In genomic region chr12:76459032-76459431, GRCm38 (mm10) we compare ENCODE assay signal across 12 mouse cellular contexts. TPM values are rescaled to one million over a fixed set of nuclear protein-coding genes. Genes with fewer than 3 reads are reported as not detected.
DNase-seq lines count a peak whose midpoint lies in the region; ATAC-seq lines count a peak whose summit lies in the region.
"Had no signal": no experiment of that assay in that cellular context is flagged by ENCODE, and none has a peak within 500 bp of the region (broad histone marks: within the 10 kb centered on the region; RNA-seq: fewer than 3 reads in every experiment).

No protein-coding gene starts in this region.

- no peaks in the 10 kb centered on the region for H3K9me3 ChIP-seq in heart, embryonic 11.5 days (replicated peaks; ENCODE audit: control insufficient read depth, low read length)
- no peaks in the 10 kb centered on the region for H3K9me3 ChIP-seq in lung, embryonic 15.5 days
- H3K9me3 ChIP-seq in stomach, embryonic 15.5 days: no peaks in the 10 kb centered on the region
- H3K9me3 ChIP-seq: forebrain, embryonic 15.5 days had no signal

- H3K4me1 ChIP-seq in heart, embryonic 11.5 days (ENCODE audit: control insufficient read depth, insufficient read depth, low read length): peaks cover 6% of the 10 kb centered on the region; the same call in 1 of the 2 replicates
- H3K4me1 ChIP-seq in lung, embryonic 15.5 days: no peaks in the 10 kb centered on the region
- peaks cover 4% of the 10 kb centered on the region; the same call in 1 of the 2 replicates for H3K4me1 ChIP-seq in stomach, embryonic 15.5 days
- H3K4me1 ChIP-seq: forebrain, embryonic 15.5 days had no signal

- H3K27me3 ChIP-seq in heart, embryonic 11.5 days (ENCODE audit: control insufficient read depth, insufficient read depth, low read length): no peaks in the 10 kb centered on the region
- H3K27me3 ChIP-seq in lung, embryonic 15.5 days: no peaks in the 10 kb centered on the region
- H3K27me3 ChIP-seq in stomach, embryonic 15.5 days (replicated peaks): no peaks in the 10 kb centered on the region
- H3K27me3 ChIP-seq: forebrain, embryonic 15.5 days had no signal

- no peak overlapping the region for H3K9ac ChIP-seq in heart, embryonic 11.5 days (ENCODE audit: low read depth, low read length)
- no peak overlapping the region for H3K9ac ChIP-seq in lung, embryonic 15.5 days
- H3K9ac ChIP-seq in stomach, embryonic 15.5 days: no peak overlapping the region
- H3K9ac ChIP-seq: forebrain, embryonic 15.5 days had no signal

- peak overlapping the region; percentile 16 for H3K27ac ChIP-seq in heart, embryonic 11.5 days (ENCODE audit: low read depth, low read length)
- H3K27ac ChIP-seq in lung, embryonic 15.5 days: no peak overlapping the region
- H3K27ac ChIP-seq in stomach, embryonic 15.5 days: peak overlapping the region; percentile 67; the same call in 1 of the 2 replicates
- H3K27ac ChIP-seq: forebrain, embryonic 15.5 days had no signal

- DNase-seq in heart, adult 18-20 months: no peak
- DNase-seq in lung, postnatal 25 days (ENCODE audit: low spot score): no peak
- DNase-seq in R1 (ENCODE audit: low read depth, low spot score): peak; percentile 58
- DNase-seq in adipocyte (ENCODE audit: low spot score): no peak
- DNase-seq in ovary, postnatal 14 days (ENCODE audit: low spot score): no peak
- DNase-seq: gastrocnemius, postnatal 25 days; spleen, adult 18-20 months had no signal

- no peak overlapping the region for H3K4me2 ChIP-seq in heart, embryonic 11.5 days
- no peak overlapping the region for H3K4me2 ChIP-seq in lung, embryonic 15.5 days
- no peak overlapping the region for H3K4me2 ChIP-seq in stomach, embryonic 15.5 days
- H3K4me2 ChIP-seq: forebrain, embryonic 15.5 days had no signal

- 23% methylated on average over 4 of the region's 4 CpGs for WGBS in heart, embryonic 11.5 days (ENCODE audit: insufficient replicate concordance)
- 40% methylated on average over 4 of the region's 4 CpGs for WGBS in lung, embryonic 15.5 days
- WGBS in stomach, embryonic 15.5 days: 40% methylated on average over 4 of the region's 4 CpGs

- H3K36me3 ChIP-seq in heart, embryonic 11.5 days (ENCODE audit: control insufficient read depth, insufficient read depth, low read length): no peaks in the 10 kb centered on the region
- no peaks in the 10 kb centered on the region for H3K36me3 ChIP-seq in lung, embryonic 15.5 days
- H3K36me3 ChIP-seq in stomach, embryonic 15.5 days: no peaks in the 10 kb centered on the region
- H3K36me3 ChIP-seq: forebrain, embryonic 15.5 days had no signal

- H3K4me3 ChIP-seq in heart, embryonic 11.5 days (ENCODE audit: low read depth, low read length): no peak overlapping the region
- no peak overlapping the region for H3K4me3 ChIP-seq in lung, embryonic 15.5 days
- no peak overlapping the region for H3K4me3 ChIP-seq in stomach, embryonic 15.5 days (replicated peaks)
- H3K4me3 ChIP-seq: forebrain, embryonic 15.5 days had no signal

- ATAC-seq in heart, embryonic 11.5 days (replicated peaks; ENCODE audit: insufficient number of reproducible peaks, low FRiP score, low TSS enrichment): peak; percentile 61
- 0 out of 2 replicates have a peak, but pooled peaks have one; percentile 23 for ATAC-seq in lung, embryonic 15.5 days (ENCODE audit: borderline replicate concordance, extremely low read depth, low FRiP score, low TSS enrichment)
- ATAC-seq in stomach, embryonic 15.5 days (ENCODE audit: insufficient read depth, low FRiP score, low read depth): peak; percentile 90
- ATAC-seq: forebrain, embryonic 15.5 days; midbrain, embryonic 16.5 days had no signal

RNA-seq across cellular contexts. Expression of gene Ppp1r36, which starts 41.7 kb away (rescaled TPM):
- 2.8 and 3.7 TPM in 2 replicates for polyA plus RNA-seq in heart, embryonic 11.5 days (2014; fragmentation: Nextera tagmentation; extraction: Ambion mirVana)
- total RNA-seq in heart, adult 18-20 months (2021): under 1 TPM in 1 of 2 experiments, not detected in 1; 0.18 TPM
- polyA plus RNA-seq in lung, embryonic 15.5 days (2015; fragmentation: Nextera tagmentation; extraction: Ambion mirVana): 4.9 and 5.0 TPM in 2 replicates
- 2.9 and 3.2 TPM in 2 replicates for polyA plus RNA-seq in stomach, embryonic 15.5 days (2015; fragmentation: Nextera tagmentation; extraction: Ambion mirVana)
- total RNA-seq: gastrocnemius, postnatal 25 days had no signal

RNA-seq across cellular contexts. Expression of gene Hspa2, which starts 55.1 kb away (rescaled TPM):
- polyA plus RNA-seq in heart, embryonic 11.5 days (2014; fragmentation: Nextera tagmentation; extraction: Ambion mirVana): 19.5 and 20.6 TPM in 2 replicates
- total RNA-seq in heart, adult 18-20 months (2021): 1 to 10 TPM; 5.4 to 6.2 TPM
- 8.5 and 10.5 TPM in 2 replicates for polyA plus RNA-seq in lung, embryonic 15.5 days (2015; fragmentation: Nextera tagmentation; extraction: Ambion mirVana)
- polyA plus RNA-seq in stomach, embryonic 15.5 days (2015; fragmentation: Nextera tagmentation; extraction: Ambion mirVana): 11.3 and 11.7 TPM in 2 replicates

Comparison
In these comparisons a context has a peak if more than half of its experiments do, and no peak if none do; other contexts are left out.
1. ATAC-seq: peak in every context shown above with its lines; median percentile 90 in stomach, embryonic 15.5 days; 61 in heart, embryonic 11.5 days; 23 in lung, embryonic 15.5 days.